Mouse (Mus musculus): ENCODE data around the gene Lmx1b. TPM values are rescaled to one million over a fixed set of nuclear protein-coding genes. Genes with fewer than 3 reads are reported as not detected.

The Lmx1b gene
- polyA plus RNA-seq, 1 experiment from 2014 or later, result 6.3 TPM

DNA sequence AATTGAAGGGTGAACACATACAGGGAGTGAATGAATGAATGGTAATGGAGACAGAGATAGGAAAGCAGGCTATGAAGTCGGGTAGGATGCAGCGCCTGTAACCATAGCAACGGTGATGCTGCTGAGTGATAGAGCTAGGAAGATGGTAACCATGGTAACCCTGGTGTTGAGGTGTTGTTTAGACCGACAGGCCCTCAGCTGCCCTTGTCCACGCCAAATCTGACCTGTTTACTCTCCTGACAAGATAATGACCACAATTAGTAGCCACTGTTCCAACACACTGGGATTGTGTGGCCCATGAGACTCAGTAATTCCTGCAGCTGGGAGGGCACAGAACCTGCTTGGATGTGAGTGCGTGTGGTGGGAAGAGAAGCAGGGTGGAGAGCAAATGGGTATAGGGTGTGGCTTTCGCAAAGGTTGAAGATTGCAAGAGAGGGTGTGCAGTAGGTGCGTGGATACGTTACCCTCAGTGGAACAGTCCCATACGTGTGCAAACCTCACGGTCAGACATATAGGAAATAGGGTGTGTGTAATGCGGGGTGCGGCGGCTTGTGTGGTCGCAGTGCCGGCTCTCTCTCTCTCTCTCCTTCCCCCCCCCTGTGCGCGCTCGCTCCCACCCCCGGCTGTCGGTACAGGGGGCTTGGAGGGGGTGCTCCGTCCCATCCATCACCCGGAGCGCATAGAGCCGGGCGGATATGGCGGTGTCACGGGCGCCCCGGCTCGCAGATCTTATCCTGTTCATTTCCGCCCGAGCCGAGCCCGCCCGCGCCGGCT lies 96.7 kb downstream of the Lmx1b start:
- Histone ChIP-seq H3K36me3 (no peaks in the 10 kb centered on the region), H3K4me2 (peak overlapping the region; percentile 82), H3K9me3 (no peaks in the 10 kb centered on the region), H3K27me3 (peaks cover 38% of the 10 kb centered on the region), H3K4me3 (peak overlapping the region; percentile 47), H3K4me1 (replicated peaks) (peaks cover 46% of the 10 kb centered on the region), H3K9ac (peak overlapping the region; percentile 79), H3K27ac (peak overlapping the region; percentile 94)
- peak; percentile 84 for ATAC-seq (ENCODE audit: low FRiP score)
- WGBS, result under 1% methylated on average over 38 of the region's 38 CpGs

DNA sequence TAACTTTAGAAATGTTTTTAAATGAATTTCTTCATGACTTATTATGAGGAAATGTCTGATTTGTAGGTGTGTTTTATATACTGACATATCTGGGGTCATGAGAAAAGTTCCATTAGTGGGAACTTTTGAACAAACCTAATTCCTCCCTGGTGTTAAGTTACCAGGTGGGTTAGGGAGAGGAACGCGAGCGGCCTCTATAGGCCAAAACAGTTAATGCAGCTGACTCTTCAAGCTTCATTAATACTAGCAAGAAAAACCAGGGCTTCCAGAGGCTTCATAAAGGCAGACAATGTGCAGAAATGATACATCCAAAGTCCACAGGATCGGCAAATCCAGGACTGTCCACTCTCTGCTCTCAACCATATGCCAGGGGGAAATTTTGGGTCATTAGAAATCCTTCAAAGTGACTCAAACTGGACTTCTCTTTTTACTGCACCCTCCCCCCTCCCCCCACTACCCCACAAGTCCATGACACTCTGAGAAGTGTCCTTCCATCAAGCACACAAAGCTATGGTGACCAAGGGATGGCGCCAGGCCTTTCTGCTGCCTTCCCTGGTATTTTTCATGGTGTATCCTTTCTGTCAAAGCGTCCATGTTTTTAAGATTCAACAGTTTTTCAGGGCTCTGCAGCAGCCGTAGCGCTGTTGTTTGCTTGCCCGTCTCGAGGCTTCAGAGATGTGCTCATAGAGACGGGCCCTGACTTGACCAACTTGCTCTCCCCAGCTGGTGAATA lies 97.4 kb downstream of the Lmx1b start:
- Histone ChIP-seq H3K9ac (peak overlapping the region; percentile 79), H3K4me1 (replicated peaks) (peaks cover 46% of the 10 kb centered on the region), H3K4me3 (peak overlapping the region; percentile 47), H3K27me3 (peaks cover 38% of the 10 kb centered on the region), H3K9me3 (no peaks in the 10 kb centered on the region), H3K4me2 (peak overlapping the region; percentile 82), H3K36me3 (no peaks in the 10 kb centered on the region), H3K27ac (peak overlapping the region; percentile 94)
- 4% methylated on average over 11 of the region's 11 CpGs for whole genome bisulfite sequencing
- no peak for ATAC-seq (ENCODE audit: low FRiP score)

DNA sequence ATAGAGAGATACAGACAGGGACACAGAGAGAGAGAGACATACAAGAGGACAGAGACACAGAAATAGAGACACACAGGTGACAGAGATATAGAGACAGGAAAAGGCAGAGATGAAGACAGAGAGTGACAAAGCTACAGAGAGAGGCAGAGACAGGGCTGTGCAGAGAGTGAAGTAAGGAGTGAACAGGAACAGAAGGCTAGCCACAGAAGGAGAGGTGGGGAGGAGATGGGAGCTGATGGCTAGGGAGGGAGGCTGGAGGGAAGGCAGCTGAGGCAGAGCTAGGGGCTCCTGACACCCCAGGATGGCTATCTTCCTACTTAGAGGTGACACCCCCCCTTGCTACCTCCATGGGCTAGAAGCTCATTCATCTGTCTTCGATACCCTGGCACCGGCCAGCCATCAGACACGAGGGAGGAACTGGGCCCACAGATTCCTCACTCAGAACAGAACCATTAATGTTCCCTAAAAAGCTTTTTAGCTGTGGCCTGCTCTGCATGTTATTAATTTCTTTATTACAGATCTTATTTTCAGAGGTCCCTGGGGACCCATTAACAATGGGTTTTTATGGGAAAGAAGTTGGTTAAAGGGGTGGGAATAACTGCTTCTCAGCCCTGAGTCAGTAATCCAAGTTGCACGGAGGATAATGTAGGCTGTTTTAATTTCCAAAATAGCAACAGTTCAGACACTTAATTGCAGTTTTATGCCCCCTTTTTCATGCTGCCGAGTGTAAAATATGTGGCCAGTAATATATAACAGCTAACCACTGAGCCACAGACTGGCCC lies 114.8 kb downstream of the Lmx1b start:
- Histone ChIP-seq H3K4me2 (no peak overlapping the region), H3K4me3 (no peak overlapping the region), H3K36me3 (no peaks in the 10 kb centered on the region), H3K9me3 (peaks cover 14% of the 10 kb centered on the region; the same call in 1 of the 2 replicates), H3K9ac (no peak overlapping the region), H3K27me3 (no peaks in the 10 kb centered on the region), H3K27ac (no peak overlapping the region), H3K4me1 (replicated peaks) (no peaks in the 10 kb centered on the region)
- ATAC-seq (ENCODE audit: low FRiP score), result no peak
- 74% methylated on average over 5 of the region's 5 CpGs for WGBS

DNA sequence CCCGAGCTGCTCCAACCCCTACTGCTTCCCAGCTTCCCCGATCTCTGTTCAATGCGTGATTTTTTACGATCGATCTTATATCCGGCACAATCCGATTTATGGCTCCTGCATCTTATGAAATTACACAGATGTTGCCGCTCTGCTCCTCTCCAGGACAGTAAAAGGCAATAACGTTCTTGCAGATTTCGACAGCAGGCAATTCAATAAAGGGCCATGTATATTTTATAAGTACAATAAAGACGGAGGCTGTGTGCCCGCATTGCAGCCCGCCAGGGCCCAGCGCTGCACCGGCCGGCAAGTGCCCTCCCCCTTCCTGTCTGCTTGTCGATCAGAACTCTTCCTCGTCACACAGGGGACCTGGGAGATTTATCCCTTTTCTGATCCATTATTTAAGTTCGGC lies 124.5 kb downstream of the Lmx1b start:
- H3K27me3 ChIP-seq, result 0 out of 2 replicates have a peak, but pooled peaks cover 3% of the 10 kb centered on the region
- no peak overlapping the region for H3K9ac ChIP-seq
- ATAC-seq (ENCODE audit: low FRiP score), result 0 out of 2 replicates have a peak, but pooled peaks have one; percentile 32
- peaks cover 15% of the 10 kb centered on the region; the same call in 1 of the 2 replicates for H3K4me1 ChIP-seq (replicated peaks)
- WGBS, result 64% methylated on average over 19 of the region's 19 CpGs
- H3K4me3 ChIP-seq, result no peak overlapping the region
- H3K36me3 ChIP-seq, result no peaks in the 10 kb centered on the region
- H3K4me2 ChIP-seq, result 0 out of 2 replicates have a peak overlapping the region, but pooled peaks have one; percentile 19
- H3K9me3 ChIP-seq, result no peaks in the 10 kb centered on the region
- H3K27ac ChIP-seq, result peak overlapping the region; percentile 71

DNA sequence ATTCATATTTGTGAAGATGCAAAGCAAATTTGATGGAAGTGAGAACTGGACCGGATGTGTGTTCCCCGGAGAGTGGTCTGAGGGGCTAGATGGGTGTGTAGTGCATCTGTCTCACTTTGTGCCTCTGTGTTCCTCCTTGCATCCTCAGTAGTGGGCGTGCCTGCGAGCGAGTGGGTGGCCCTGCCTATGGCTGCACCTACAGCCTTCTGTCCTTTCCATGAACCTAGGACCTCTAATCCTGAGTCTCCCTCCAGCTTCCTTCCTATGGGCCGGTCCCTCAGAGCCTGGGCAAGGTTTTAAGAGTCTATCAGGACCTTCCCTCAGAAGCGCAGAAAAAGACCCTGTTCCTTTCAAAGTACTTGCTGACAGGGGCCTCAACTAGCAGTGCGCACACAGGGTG lies 124.9 kb downstream of the Lmx1b start:
- peak overlapping the region; percentile 71 for H3K27ac ChIP-seq
- 0 out of 2 replicates have a peak, but pooled peaks cover 3% of the 10 kb centered on the region for H3K27me3 ChIP-seq
- peaks cover 15% of the 10 kb centered on the region; the same call in 1 of the 2 replicates for H3K4me1 ChIP-seq (replicated peaks)
- H3K4me2 ChIP-seq, result 0 out of 2 replicates have a peak overlapping the region, but pooled peaks have one; percentile 19
- no peaks in the 10 kb centered on the region for H3K9me3 ChIP-seq
- H3K36me3 ChIP-seq, result no peaks in the 10 kb centered on the region
- ATAC-seq (ENCODE audit: low FRiP score), result no peak
- no peak overlapping the region for H3K9ac ChIP-seq
- 89% methylated on average over 8 of the region's 8 CpGs for WGBS
- no peak overlapping the region for H3K4me3 ChIP-seq

Other genes starting within 250 kb of the Lmx1b start
- gene Zbtb34, start 209.2 kb downstream of the Lmx1b start, polyA plus RNA-seq (2015; fragmentation: Nextera tagmentation; extraction: Ambion mirVana), result 7.2 and 9.2 TPM in 2 replicates
- gene Zbtb43, start 172.0 kb downstream of the Lmx1b start, polyA plus RNA-seq (2015; fragmentation: Nextera tagmentation; extraction: Ambion mirVana), result 27.7 and 28.2 TPM in 2 replicates
- 60.9 and 65.0 TPM in 2 replicates for gene Mvb12b, start 247.4 kb upstream of the Lmx1b start, polyA plus RNA-seq (2015; fragmentation: Nextera tagmentation; extraction: Ambion mirVana)